Mouse (Mus musculus) adrenal gland, adult 2 months (tissue): ENCODE measurements at regions not wholly inside any gene's neighbourhood (a gene's known extent, or its start where the extent isn't known, plus 50 kb on each side); places are given as distances from the start of the nearest gene placed in this dataset.

Source experiments
- DNase-seq: peaks from one replicate; pipeline ENCODE4 v3.0.0; 2021

DNA sequence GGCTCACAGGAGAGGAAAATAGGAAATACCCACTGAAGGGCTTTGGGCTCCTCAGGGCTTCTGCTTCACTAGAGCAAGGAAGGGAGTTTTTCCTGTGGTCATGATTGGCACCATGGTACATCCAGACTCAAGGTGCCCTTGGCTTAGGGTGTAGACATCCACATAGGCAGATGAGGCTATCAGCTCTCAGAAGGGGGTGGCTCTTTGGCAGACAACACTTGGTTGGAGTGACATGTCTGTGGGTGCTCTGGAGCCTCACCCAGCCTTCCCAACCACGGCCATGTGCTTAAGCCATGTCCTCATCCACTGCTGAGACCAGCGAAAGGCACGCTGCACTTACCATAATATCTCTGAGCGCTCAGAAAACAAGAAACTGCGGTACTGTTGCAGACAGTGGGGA lies 77.8 kb upstream of the 1700025G04Rik start:
- no peak for DNase-seq

DNA sequence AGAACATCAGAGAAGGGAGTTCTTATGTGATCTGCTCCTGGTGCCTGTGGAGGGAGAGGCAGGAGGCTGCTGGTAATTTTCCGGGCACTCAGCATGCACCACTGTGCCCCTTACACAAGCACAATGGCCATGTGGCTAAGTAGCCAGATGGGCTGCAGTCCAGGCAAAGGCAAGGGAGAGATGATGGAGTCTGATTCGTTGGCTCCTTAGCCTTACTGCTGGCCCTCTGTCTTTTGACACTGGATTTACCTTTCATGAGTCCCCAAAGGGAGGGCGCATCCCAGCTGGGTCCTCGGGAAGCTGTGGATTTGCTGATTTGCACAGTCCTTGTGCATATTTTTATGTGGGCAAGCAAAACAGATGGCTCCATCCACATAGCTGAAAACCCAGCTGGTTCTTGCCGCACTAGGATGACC lies 75.6 kb upstream of the 1700025G04Rik start:
- DNase-seq, result no peak

DNA sequence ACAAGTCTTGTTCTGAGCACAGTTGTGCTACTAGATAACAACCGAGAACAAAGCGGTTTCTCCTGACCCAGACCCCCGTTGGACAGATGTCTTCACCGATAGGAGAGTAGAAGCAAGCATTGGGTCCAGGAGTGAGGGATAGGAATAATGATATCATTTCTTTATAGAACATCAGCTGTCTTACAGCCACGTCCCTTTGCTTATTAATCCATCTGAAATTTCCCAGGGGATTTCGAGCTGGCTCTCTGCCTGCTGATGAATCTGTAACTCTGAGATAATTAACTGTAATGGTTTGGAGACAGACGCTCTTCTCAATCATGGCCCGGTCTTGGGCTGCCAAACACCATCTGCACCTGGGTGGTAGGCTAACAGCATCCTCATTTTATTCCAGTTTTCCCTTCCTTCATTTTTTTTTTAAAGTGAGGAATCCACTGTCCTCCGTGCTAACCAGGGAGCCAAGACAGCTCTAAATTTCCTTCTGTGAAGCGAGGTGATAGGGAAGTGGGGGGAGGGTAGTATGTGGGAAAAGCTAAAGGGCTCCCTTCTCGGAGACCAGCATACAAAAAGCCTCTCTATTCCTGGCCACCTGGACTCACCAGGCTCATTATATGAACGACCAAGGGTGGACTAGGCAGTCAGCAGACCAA lies 75.0 kb upstream of the 1700025G04Rik start:
- DNase-seq, result no peak

DNA sequence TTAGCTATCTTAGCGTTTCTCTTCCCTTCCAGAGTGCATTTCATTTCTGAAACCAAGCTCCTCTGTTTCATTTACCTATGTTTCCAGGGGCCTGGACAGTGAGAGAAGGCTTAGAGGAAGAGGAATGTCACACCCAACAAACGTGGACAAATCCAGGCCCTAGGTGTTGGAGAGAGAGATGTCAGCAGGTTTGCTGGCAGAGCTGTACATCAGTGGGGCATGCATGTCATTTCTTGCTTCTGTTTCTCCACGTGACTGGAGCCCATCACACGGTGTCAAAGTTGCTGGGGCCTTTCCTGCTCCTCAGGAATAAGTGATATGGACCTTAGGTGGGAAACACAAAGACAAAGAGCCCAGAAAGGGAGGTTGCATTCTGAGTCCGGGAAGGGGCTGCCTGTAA lies 74.3 kb upstream of the 1700025G04Rik start:
- no peak for DNase-seq

DNA sequence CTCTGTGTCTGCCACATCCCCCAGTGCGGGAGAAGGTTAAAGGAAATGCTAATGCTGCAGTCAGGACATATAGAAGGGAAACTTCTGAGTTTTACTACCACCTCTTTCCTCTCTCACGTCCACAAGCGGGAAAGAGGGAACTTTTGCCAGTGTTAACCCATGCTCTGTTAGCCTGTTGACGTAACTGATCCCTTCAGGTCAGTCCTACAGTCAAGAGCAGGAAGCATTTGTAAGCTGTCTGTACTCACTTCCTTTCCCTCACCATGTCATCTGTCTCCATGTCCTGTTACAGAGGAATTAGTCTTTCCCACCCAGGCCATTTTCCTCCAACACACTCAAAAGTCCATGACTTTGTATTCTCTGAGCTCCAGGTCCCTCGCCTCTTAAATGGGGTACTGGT lies 62.5 kb upstream of the 1700025G04Rik start:
- no peak for DNase-seq

DNA sequence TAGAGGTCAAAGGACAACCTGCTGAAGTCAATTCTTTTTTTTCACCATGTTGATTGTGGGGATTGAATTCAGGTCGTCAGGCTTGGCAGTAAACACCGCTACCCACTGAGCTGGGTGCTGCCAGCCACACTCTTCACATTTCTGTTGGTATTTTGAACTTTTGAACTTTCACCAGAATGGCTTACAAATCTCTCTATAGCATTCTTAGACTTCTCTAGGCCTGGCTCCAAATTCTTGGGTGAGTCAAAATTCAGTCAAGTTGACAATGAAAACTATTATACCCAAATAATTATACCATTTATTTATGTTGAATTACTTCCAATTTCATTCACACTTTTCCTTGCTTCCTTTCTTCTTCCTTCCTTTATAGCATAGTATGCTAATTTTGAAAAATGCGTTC lies 58.8 kb upstream of the 1700025G04Rik start:
- no peak for DNase-seq

DNA sequence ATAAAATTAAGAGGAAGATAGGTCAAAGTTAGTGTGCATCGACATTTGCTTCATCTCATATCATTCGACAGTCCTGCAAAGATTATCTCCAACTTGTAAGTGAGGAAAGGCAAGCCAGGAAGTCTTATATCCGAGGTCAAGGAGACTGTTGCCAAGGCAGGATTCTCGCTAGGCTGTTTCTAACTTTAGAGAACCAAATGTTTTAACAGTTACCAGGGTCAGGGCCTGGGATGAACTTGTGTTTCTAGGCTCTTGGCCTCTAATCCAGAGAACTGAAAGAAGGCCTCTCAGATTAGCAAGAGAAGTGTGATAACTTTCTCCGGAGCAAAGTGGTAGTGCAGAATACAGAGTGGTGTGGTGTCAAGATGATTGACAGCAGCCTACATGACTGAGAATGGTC lies 50.2 kb upstream of the 1700025G04Rik start:
- peak; percentile 25 for DNase-seq
